Mouse (Mus musculus) myocyte (in vitro differentiated cells): Measurements from ENCODE around the gene Camk1d.

ENCODE experiments used
- CEBPB ChIP-seq: IDR thresholded peaks from 2 replicates; pipeline ENCODE4 v1.6.1; 2011; ENCODE audit warnings: mild to moderate bottlenecking, moderate library complexity; ENCODE audit not compliant: poor library complexity, insufficient read depth, severe bottlenecking
- E2F4 ChIP-seq: IDR thresholded peaks from one replicate; pipeline ENCODE4 v1.6.1; 2011; ENCODE audit warnings: mild to moderate bottlenecking, control low read depth, moderate library complexity; ENCODE audit not compliant: insufficient read depth
- POLR2A ChIP-seq: IDR thresholded peaks from one replicate; pipeline ENCODE4 v1.6.1; 2011; ENCODE audit warnings: low read depth, mild to moderate bottlenecking, control low read depth, moderate library complexity; ENCODE audit not compliant: insufficient read length
- POLR2AphosphoS2 ChIP-seq: IDR thresholded peaks from one replicate; pipeline ENCODE4 v1.6.1; 2011; ENCODE audit warnings: low read depth, control low read depth; ENCODE audit not compliant: insufficient read length
- TCF12 ChIP-seq: IDR thresholded peaks from one replicate; pipeline ENCODE4 v1.6.1; 2011; ENCODE audit warnings: mild to moderate bottlenecking, control low read depth; ENCODE audit not compliant: poor library complexity, insufficient read depth, severe bottlenecking
- USF1 ChIP-seq: IDR thresholded peaks from one replicate; pipeline ENCODE4 v1.6.1; 2011; ENCODE audit warnings: low read depth, mild to moderate bottlenecking, control low read depth, moderate library complexity

DNA sequence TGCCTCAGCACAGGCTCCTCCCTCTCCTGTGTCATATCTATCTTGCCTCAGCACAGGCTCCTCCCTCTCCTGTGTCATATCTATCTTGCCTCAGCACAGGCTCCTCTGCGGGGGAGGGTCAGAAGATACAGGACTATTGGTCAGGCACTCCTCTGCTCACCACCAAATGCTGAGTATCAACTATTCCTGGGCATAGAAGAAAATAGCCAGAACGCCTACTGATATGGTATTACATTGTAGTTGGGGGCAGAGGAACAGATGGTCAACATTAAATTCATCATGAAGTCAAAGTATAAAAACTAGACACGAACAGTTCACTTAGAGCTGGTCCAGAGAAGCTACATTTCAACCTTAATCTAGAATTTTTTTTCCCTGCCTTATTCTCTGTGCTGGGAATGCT is 395.2 kb downstream of the Camk1d start:
- TF ChIP-seq TCF12 (no peak), CEBPB (no peak), POLR2A (no peak), POLR2AphosphoS2 (no peak), USF1 (no peak), E2F4 (no peak)
